Mouse (Mus musculus): ENCODE measurements around the gene Zc3h12b. TPM values are rescaled to one million over a fixed set of nuclear protein-coding genes. Genes with fewer than 3 reads are reported as not detected.

Zc3h12b gene
- polyA plus RNA-seq (2014; fragmentation: Nextera tagmentation; extraction: Ambion mirVana): 3.0 and 5.3 TPM in 2 replicates

- Histone ChIP-seq H3K4me2 (replicated peaks; ENCODE audit: low read depth, low read length) (peak within 1 kb of the TSS; percentile 35), H3K4me1 (ENCODE audit: control insufficient read depth, insufficient read depth, low read length) (no peaks in the 10 kb centered on the region), H3K9me3 (ENCODE audit: control insufficient read depth, low read depth, low read length) (no peaks in the 10 kb centered on the region), H3K36me3 (ENCODE audit: control insufficient read depth, insufficient read depth, low read length) (no peaks in the 10 kb centered on the region), H3K9ac (replicated peaks; ENCODE audit: low read depth, low read length) (no peak within 1 kb of the TSS; the same call in 1 of the 2 replicates), H3K4me3 (ENCODE audit: low read depth, low read length) (peak within 1 kb of the TSS; percentile 37), H3K27me3 (ENCODE audit: control insufficient read depth, insufficient read depth, low read length) (no peaks in the 10 kb centered on the region), H3K27ac (ENCODE audit: low read length) (peak within 1 kb of the TSS; percentile 15; the same call in 1 of the 2 replicates)
- peak; percentile 95 for ATAC-seq (ENCODE audit: insufficient number of reproducible peaks, insufficient read depth, low FRiP score, low read depth)
- WGBS: 22% methylated on average over 46 of the region's 46 CpGs
Observed at GRCm38 (mm10) chrX:95711227-95712111, at the start of gene Zc3h12b. Zc3h12b (plus strand) TSS chrX:95711678.

GRCm38 (mm10) chrX:95682206-95682605, 29.3 kb upstream of the Zc3h12b start:
- Histone ChIP-seq H3K4me3 (ENCODE audit: low read depth, low read length) (no peak overlapping the region), H3K4me1 (ENCODE audit: control insufficient read depth, insufficient read depth, low read length) (no peaks in the 10 kb centered on the region), H3K27me3 (ENCODE audit: control insufficient read depth, insufficient read depth, low read length) (no peaks in the 10 kb centered on the region), H3K9me3 (ENCODE audit: control insufficient read depth, low read depth, low read length) (no peaks in the 10 kb centered on the region), H3K36me3 (ENCODE audit: control insufficient read depth, insufficient read depth, low read length) (no peaks in the 10 kb centered on the region), H3K9ac (replicated peaks; ENCODE audit: low read depth, low read length) (no peak overlapping the region), H3K4me2 (replicated peaks; ENCODE audit: low read depth, low read length) (no peak overlapping the region), H3K27ac (ENCODE audit: low read length) (no peak overlapping the region)
- 79% methylated on average over 1 of the region's 1 CpGs for WGBS
- ATAC-seq (ENCODE audit: insufficient number of reproducible peaks, insufficient read depth, low FRiP score, low read depth): no peak

GRCm38 (mm10) chrX:95687119-95687518, 24.4 kb upstream of the Zc3h12b start:
- Histone ChIP-seq H3K4me2 (replicated peaks; ENCODE audit: low read depth, low read length) (no peak overlapping the region), H3K9me3 (ENCODE audit: control insufficient read depth, low read depth, low read length) (no peaks in the 10 kb centered on the region), H3K36me3 (ENCODE audit: control insufficient read depth, insufficient read depth, low read length) (no peaks in the 10 kb centered on the region), H3K4me3 (ENCODE audit: low read depth, low read length) (no peak overlapping the region), H3K27ac (ENCODE audit: low read length) (no peak overlapping the region), H3K9ac (replicated peaks; ENCODE audit: low read depth, low read length) (no peak overlapping the region), H3K4me1 (ENCODE audit: control insufficient read depth, insufficient read depth, low read length) (no peaks in the 10 kb centered on the region), H3K27me3 (ENCODE audit: control insufficient read depth, insufficient read depth, low read length) (no peaks in the 10 kb centered on the region)
- 57% methylated on average over 1 of the region's 1 CpGs for WGBS
- no peak for ATAC-seq (ENCODE audit: insufficient number of reproducible peaks, insufficient read depth, low FRiP score, low read depth)

GRCm38 (mm10) chrX:95738253-95738652, 26.8 kb downstream of the Zc3h12b start:
- H3K4me1 ChIP-seq (ENCODE audit: control insufficient read depth, insufficient read depth, low read length): no peaks in the 10 kb centered on the region
- H3K9ac ChIP-seq (replicated peaks; ENCODE audit: low read depth, low read length): no peak overlapping the region
- H3K4me3 ChIP-seq (ENCODE audit: low read depth, low read length): no peak overlapping the region
- no peaks in the 10 kb centered on the region for H3K9me3 ChIP-seq (ENCODE audit: control insufficient read depth, low read depth, low read length)
- no peak overlapping the region for H3K4me2 ChIP-seq (replicated peaks; ENCODE audit: low read depth, low read length)
- ATAC-seq (ENCODE audit: insufficient number of reproducible peaks, insufficient read depth, low FRiP score, low read depth): no peak
- no peak overlapping the region for H3K27ac ChIP-seq (ENCODE audit: low read length)
- no peaks in the 10 kb centered on the region for H3K27me3 ChIP-seq (ENCODE audit: control insufficient read depth, insufficient read depth, low read length)
- no peaks in the 10 kb centered on the region for H3K36me3 ChIP-seq (ENCODE audit: control insufficient read depth, insufficient read depth, low read length)
- WGBS: 34% methylated on average over 2 of the region's 2 CpGs

- Histone ChIP-seq H3K36me3 (ENCODE audit: control insufficient read depth, insufficient read depth, low read length) (no peaks in the 10 kb centered on the region), H3K9me3 (ENCODE audit: control insufficient read depth, low read depth, low read length) (no peaks in the 10 kb centered on the region), H3K4me2 (replicated peaks; ENCODE audit: low read depth, low read length) (no peak overlapping the region), H3K27ac (ENCODE audit: low read length) (no peak overlapping the region), H3K4me1 (ENCODE audit: control insufficient read depth, insufficient read depth, low read length) (no peaks in the 10 kb centered on the region), H3K4me3 (ENCODE audit: low read depth, low read length) (no peak overlapping the region), H3K9ac (replicated peaks; ENCODE audit: low read depth, low read length) (no peak overlapping the region), H3K27me3 (ENCODE audit: control insufficient read depth, insufficient read depth, low read length) (no peaks in the 10 kb centered on the region)
- ATAC-seq (ENCODE audit: insufficient number of reproducible peaks, insufficient read depth, low FRiP score, low read depth): no peak
- WGBS: 75% methylated on average over 3 of the region's 3 CpGs
Observed at GRCm38 (mm10) chrX:95795881-95796280, 84.4 kb downstream of the Zc3h12b start.

- Histone ChIP-seq H3K36me3 (ENCODE audit: control insufficient read depth, insufficient read depth, low read length) (no peaks in the 10 kb centered on the region), H3K27me3 (ENCODE audit: control insufficient read depth, insufficient read depth, low read length) (no peaks in the 10 kb centered on the region), H3K4me1 (ENCODE audit: control insufficient read depth, insufficient read depth, low read length) (no peaks in the 10 kb centered on the region), H3K4me2 (replicated peaks; ENCODE audit: low read depth, low read length) (no peak overlapping the region), H3K4me3 (ENCODE audit: low read depth, low read length) (no peak overlapping the region), H3K27ac (ENCODE audit: low read length) (no peak overlapping the region), H3K9ac (replicated peaks; ENCODE audit: low read depth, low read length) (no peak overlapping the region), H3K9me3 (ENCODE audit: control insufficient read depth, low read depth, low read length) (no peaks in the 10 kb centered on the region)
- no peak for ATAC-seq (ENCODE audit: insufficient number of reproducible peaks, insufficient read depth, low FRiP score, low read depth)
- 87% methylated on average over 1 of the region's 1 CpGs for WGBS
Observed at GRCm38 (mm10) chrX:95801790-95802189, 90.3 kb downstream of the Zc3h12b start.

GRCm38 (mm10) chrX:95852806-95853205, 141.3 kb downstream of the Zc3h12b start:
- Histone ChIP-seq H3K9ac (replicated peaks; ENCODE audit: low read depth, low read length) (no peak overlapping the region), H3K4me1 (ENCODE audit: control insufficient read depth, insufficient read depth, low read length) (no peaks in the 10 kb centered on the region), H3K36me3 (ENCODE audit: control insufficient read depth, insufficient read depth, low read length) (no peaks in the 10 kb centered on the region), H3K27ac (ENCODE audit: low read length) (no peak overlapping the region), H3K9me3 (ENCODE audit: control insufficient read depth, low read depth, low read length) (no peaks in the 10 kb centered on the region), H3K4me3 (ENCODE audit: low read depth, low read length) (no peak overlapping the region), H3K27me3 (ENCODE audit: control insufficient read depth, insufficient read depth, low read length) (no peaks in the 10 kb centered on the region), H3K4me2 (replicated peaks; ENCODE audit: low read depth, low read length) (no peak overlapping the region)
- no peak for ATAC-seq (ENCODE audit: insufficient number of reproducible peaks, insufficient read depth, low FRiP score, low read depth)
- WGBS: 63% methylated on average over 14 of the region's 14 CpGs

- no peaks in the 10 kb centered on the region for H3K36me3 ChIP-seq (ENCODE audit: control insufficient read depth, insufficient read depth, low read length)
- no peak for ATAC-seq (ENCODE audit: insufficient number of reproducible peaks, insufficient read depth, low FRiP score, low read depth)
- H3K4me1 ChIP-seq (ENCODE audit: control insufficient read depth, insufficient read depth, low read length): no peaks in the 10 kb centered on the region
- no peak overlapping the region for H3K4me3 ChIP-seq (ENCODE audit: low read depth, low read length)
- no peak overlapping the region for H3K27ac ChIP-seq (ENCODE audit: low read length)
- no peak overlapping the region for H3K4me2 ChIP-seq (replicated peaks; ENCODE audit: low read depth, low read length)
- no peaks in the 10 kb centered on the region for H3K27me3 ChIP-seq (ENCODE audit: control insufficient read depth, insufficient read depth, low read length)
- H3K9ac ChIP-seq (replicated peaks; ENCODE audit: low read depth, low read length): no peak overlapping the region
- no peaks in the 10 kb centered on the region for H3K9me3 ChIP-seq (ENCODE audit: control insufficient read depth, low read depth, low read length)
Observed at GRCm38 (mm10) chrX:95881111-95881510, 169.6 kb downstream of the Zc3h12b start.

Measured in stomach, embryonic 14.5 days (tissue).